Mouse (Mus musculus): Measurements from ENCODE around the gene Plac9b.
"Not testable (repeated sequence)": the region's sequence is repeated elsewhere in the genome, so short reads cannot be mapped to it uniquely, and the experiment has no call there.

DNA sequence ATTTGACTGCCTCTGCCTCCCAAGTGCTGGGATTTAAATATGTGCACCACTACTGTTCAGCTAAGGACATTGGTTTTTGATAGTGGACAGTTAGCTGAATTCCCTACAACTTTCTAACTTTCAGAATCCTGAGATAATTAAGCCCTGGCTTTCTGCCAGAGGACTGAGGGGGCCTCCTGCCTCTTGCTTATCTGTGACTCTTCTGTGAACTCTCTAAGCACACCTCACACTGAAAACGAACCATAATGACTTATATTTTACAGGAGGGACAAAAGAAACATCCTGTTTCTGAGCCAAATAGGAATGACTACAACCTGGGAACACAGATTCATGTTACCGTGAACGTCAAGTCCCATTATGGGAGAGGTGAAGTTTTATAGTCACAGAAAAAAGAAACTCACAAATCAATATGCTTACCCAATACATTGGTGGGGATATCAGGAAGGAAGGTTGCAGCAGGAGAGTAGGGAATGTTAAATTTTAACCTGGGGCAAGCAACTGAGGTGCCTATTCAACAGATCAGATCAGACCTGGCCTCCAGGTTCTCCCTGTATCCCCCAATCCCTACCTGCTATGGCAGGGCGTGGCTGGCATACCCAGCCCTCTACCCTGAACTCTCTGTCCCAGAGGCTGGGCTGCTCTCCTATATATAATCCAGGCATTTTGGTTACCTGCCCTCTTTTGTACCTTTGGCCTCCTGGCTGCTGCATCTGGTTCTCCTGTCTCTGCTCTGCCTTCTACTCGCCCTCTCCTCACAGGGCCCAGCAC is 34.1 kb upstream of the Plac9b start:
- not testable (repeated sequence) for TF ChIP-seq MAFK (IDR thresholded peaks at IDR 0.05; ENCODE audit: insufficient read depth, low read depth, low read length); ZNF384 (IDR thresholded peaks at IDR 0.05; ENCODE audit: low read depth, low read length)

Measured in ES-E14 (cell line).